Mouse (Mus musculus) E14TG2a.4 (cell line): ENCODE data around the gene Mylk.

ENCODE experiments used
- CTCF ChIP-seq: conservative IDR thresholded peaks from 2 replicates; pipeline ENCODE4 v1.5.1; 2014; ENCODE audit warnings: low read length
- NANOG ChIP-seq: IDR thresholded peaks from 2 replicates; pipeline ENCODE4 v1.6.1; 2014; ENCODE audit warnings: borderline replicate concordance, low read length, mixed read lengths
- POU5F1 ChIP-seq: IDR thresholded peaks from 2 replicates; pipeline ENCODE4 v1.6.1; 2014; ENCODE audit warnings: low read length, borderline replicate concordance

DNA sequence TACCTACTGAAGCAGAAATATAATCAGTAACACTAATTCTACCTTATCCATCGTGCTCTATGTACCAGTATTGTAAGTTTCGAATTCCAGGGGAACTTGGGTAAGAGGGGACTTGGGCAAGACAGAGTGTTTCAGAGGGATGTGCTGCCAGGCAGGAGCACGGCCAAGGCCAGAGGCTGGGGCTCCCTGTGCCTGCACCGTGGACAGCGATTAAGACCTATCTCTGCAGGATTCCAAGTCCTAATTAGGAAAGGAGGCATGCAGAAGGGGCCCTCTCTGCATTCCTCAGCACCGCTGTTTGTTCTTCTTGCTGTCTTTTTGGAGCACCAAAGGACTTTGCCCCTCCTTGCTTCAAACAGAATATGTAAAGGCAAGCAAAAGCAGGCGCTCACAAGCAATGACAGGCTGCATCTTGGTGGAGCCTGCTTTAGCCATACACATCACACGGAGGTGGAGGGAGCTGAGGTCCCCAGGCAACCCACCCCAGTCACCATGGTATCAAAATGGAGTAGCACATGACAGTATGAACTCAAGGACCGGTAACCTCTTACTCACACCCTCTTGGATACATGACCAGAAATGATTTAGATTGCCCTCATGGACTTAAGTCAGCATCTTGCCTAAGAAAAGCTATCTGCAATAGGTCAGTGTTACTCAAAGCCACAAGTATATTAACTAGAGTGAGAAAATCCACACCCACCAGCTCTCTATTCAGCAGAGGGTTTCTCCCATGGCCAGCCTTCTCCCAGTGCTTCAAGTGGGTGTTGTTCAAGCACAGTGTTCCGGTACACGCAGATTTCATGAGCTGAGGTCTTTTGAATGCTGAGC is 239.4 kb downstream of the Mylk start:
- TF ChIP-seq CTCF = no peak
- TF ChIP-seq POU5F1 = no peak
- no peak for TF ChIP-seq NANOG
